Mouse (Mus musculus): ENCODE data around the gene Ghr. TPM values are rescaled to one million over a fixed set of nuclear protein-coding genes. Genes with fewer than 3 reads are reported as not detected.
A peak's percentile ranks its signal among the peaks of the same experiment; 100 is the strongest.

The Ghr gene
- polyA plus RNA-seq, 1 experiment from 2014 or later = 133 TPM

- no peak overlapping the region for H3K27ac ChIP-seq (ENCODE audit: low read depth)
- H3K27me3 ChIP-seq (ENCODE audit: insufficient read depth, low read length) = no peaks in the 10 kb centered on the region
- no peaks in the 10 kb centered on the region for H3K4me1 ChIP-seq (ENCODE audit: insufficient read depth)
- ATAC-seq (ENCODE audit: insufficient read depth) (no peak), DNase-seq (no peak)
- no peak overlapping the region for H3K4me2 ChIP-seq
- peaks cover 28% of the 10 kb centered on the region for H3K36me3 ChIP-seq (ENCODE audit: insufficient read depth)
- no peak for TF ChIP-seq CTCF (IDR thresholded peaks at IDR 0.05; ENCODE audit: low read depth)
- H3K9ac ChIP-seq = no peak overlapping the region
- no peak overlapping the region for H3K4me3 ChIP-seq (ENCODE audit: low read depth, low read length)
- WGBS = 72% methylated on average over 2 of the region's 2 CpGs
- H3K9me3 ChIP-seq (ENCODE audit: low read depth, low read length) = no peaks in the 10 kb centered on the region
Measured at GRCm38 (mm10) chr15:3331813-3332212, 251.5 kb downstream of the Ghr start.

- 50% methylated on average over 1 of the region's 1 CpGs for WGBS
- H3K27me3 ChIP-seq (ENCODE audit: insufficient read depth, low read length) = no peaks in the 10 kb centered on the region
- H3K4me3 ChIP-seq (ENCODE audit: low read depth, low read length) = no peak overlapping the region
- no peaks in the 10 kb centered on the region for H3K4me1 ChIP-seq (ENCODE audit: insufficient read depth)
- peaks cover 28% of the 10 kb centered on the region for H3K36me3 ChIP-seq (ENCODE audit: insufficient read depth)
- ATAC-seq (ENCODE audit: insufficient read depth) = no peak
- no peak overlapping the region for H3K27ac ChIP-seq (ENCODE audit: low read depth)
- H3K4me2 ChIP-seq = no peak overlapping the region
- DNase-seq = no peak
- no peak for TF ChIP-seq CTCF (IDR thresholded peaks at IDR 0.05; ENCODE audit: low read depth)
- H3K9me3 ChIP-seq (ENCODE audit: low read depth, low read length) = no peaks in the 10 kb centered on the region
- H3K9ac ChIP-seq = no peak overlapping the region
Measured at GRCm38 (mm10) chr15:3330291-3330690, 253.0 kb downstream of the Ghr start.

GRCm38 (mm10) chr15:3323041-3323440 lies 260.3 kb downstream of the Ghr start:
- no peak for TF ChIP-seq CTCF (IDR thresholded peaks at IDR 0.05; ENCODE audit: low read depth)
- peaks cover 20% of the 10 kb centered on the region; the same call in 1 of the 2 replicates for H3K36me3 ChIP-seq (ENCODE audit: insufficient read depth)
- no peaks in the 10 kb centered on the region for H3K27me3 ChIP-seq (ENCODE audit: insufficient read depth, low read length)
- H3K4me3 ChIP-seq (ENCODE audit: low read depth, low read length) = no peak overlapping the region
- no peak for DNase-seq
- H3K4me1 ChIP-seq (ENCODE audit: insufficient read depth) = no peaks in the 10 kb centered on the region
- H3K9me3 ChIP-seq (ENCODE audit: low read depth, low read length) = no peaks in the 10 kb centered on the region
- no peak overlapping the region for H3K4me2 ChIP-seq
- no peak overlapping the region for H3K9ac ChIP-seq
- ATAC-seq (ENCODE audit: insufficient read depth) = no peak
- H3K27ac ChIP-seq (ENCODE audit: low read depth) = no peak overlapping the region

GRCm38 (mm10) chr15:3319929-3320328 lies 263.4 kb downstream of the Ghr start:
- 89% methylated on average over 9 of the region's 9 CpGs for WGBS
- H3K4me2 ChIP-seq = no peak overlapping the region
- H3K9ac ChIP-seq = no peak overlapping the region
- TF ChIP-seq CTCF (IDR thresholded peaks at IDR 0.05; ENCODE audit: low read depth) = no peak
- no peak for ATAC-seq (ENCODE audit: insufficient read depth)
- H3K27me3 ChIP-seq (ENCODE audit: insufficient read depth, low read length) = no peaks in the 10 kb centered on the region
- H3K4me3 ChIP-seq (ENCODE audit: low read depth, low read length) = no peak overlapping the region
- H3K9me3 ChIP-seq (ENCODE audit: low read depth, low read length) = no peaks in the 10 kb centered on the region
- no peak overlapping the region for H3K27ac ChIP-seq (ENCODE audit: low read depth)
- peaks cover 11% of the 10 kb centered on the region; the same call in 1 of the 2 replicates for H3K36me3 ChIP-seq (ENCODE audit: insufficient read depth)
- no peak for DNase-seq
- H3K4me1 ChIP-seq (ENCODE audit: insufficient read depth) = no peaks in the 10 kb centered on the region

GRCm38 (mm10) chr15:3316617-3317016 lies 266.7 kb downstream of the Ghr start:
- ATAC-seq (ENCODE audit: insufficient read depth) (no peak), DNase-seq (peak; percentile 13)
- no peaks in the 10 kb centered on the region for H3K27me3 ChIP-seq (ENCODE audit: insufficient read depth, low read length)
- 0 out of 2 replicates have a peak, but pooled peaks cover 3% of the 10 kb centered on the region for H3K4me1 ChIP-seq (ENCODE audit: insufficient read depth)
- H3K4me3 ChIP-seq (ENCODE audit: low read depth, low read length) = no peak overlapping the region
- no peak overlapping the region for H3K4me2 ChIP-seq
- no peak overlapping the region for H3K27ac ChIP-seq (ENCODE audit: low read depth)
- 56% methylated on average over 2 of the region's 2 CpGs for WGBS
- no peak for TF ChIP-seq CTCF (IDR thresholded peaks at IDR 0.05; ENCODE audit: low read depth)
- peaks cover 11% of the 10 kb centered on the region; the same call in 1 of the 2 replicates for H3K36me3 ChIP-seq (ENCODE audit: insufficient read depth)
- no peaks in the 10 kb centered on the region for H3K9me3 ChIP-seq (ENCODE audit: low read depth, low read length)
- no peak overlapping the region for H3K9ac ChIP-seq

GRCm38 (mm10) chr15:3312937-3313336 lies 270.4 kb downstream of the Ghr start:
- Histone ChIP-seq H3K9me3 (ENCODE audit: low read depth, low read length) (no peaks in the 10 kb centered on the region), H3K9ac (no peak overlapping the region), H3K4me3 (ENCODE audit: low read depth, low read length) (no peak overlapping the region), H3K4me2 (no peak overlapping the region), H3K36me3 (ENCODE audit: insufficient read depth) (no peaks in the 10 kb centered on the region), H3K27me3 (ENCODE audit: insufficient read depth, low read length) (no peaks in the 10 kb centered on the region), H3K4me1 (ENCODE audit: insufficient read depth) (0 out of 2 replicates have a peak, but pooled peaks cover 3% of the 10 kb centered on the region), H3K27ac (ENCODE audit: low read depth) (no peak overlapping the region)
- no peak for TF ChIP-seq CTCF (IDR thresholded peaks at IDR 0.05; ENCODE audit: low read depth)
- ATAC-seq (ENCODE audit: insufficient read depth) = peak; percentile 35; the same call in 1 of the 2 replicates
- DNase-seq = peak; percentile 87

- Histone ChIP-seq H3K4me1 (ENCODE audit: insufficient read depth) (0 out of 2 replicates have a peak, but pooled peaks cover 3% of the 10 kb centered on the region), H3K9ac (no peak overlapping the region), H3K4me2 (no peak overlapping the region), H3K4me3 (ENCODE audit: low read depth, low read length) (no peak overlapping the region), H3K9me3 (ENCODE audit: low read depth, low read length) (no peaks in the 10 kb centered on the region), H3K27ac (ENCODE audit: low read depth) (no peak overlapping the region), H3K27me3 (ENCODE audit: insufficient read depth, low read length) (no peaks in the 10 kb centered on the region), H3K36me3 (ENCODE audit: insufficient read depth) (no peaks in the 10 kb centered on the region)
- no peak for ATAC-seq (ENCODE audit: insufficient read depth)
- DNase-seq = no peak
- no peak for TF ChIP-seq CTCF (IDR thresholded peaks at IDR 0.05; ENCODE audit: low read depth)
- WGBS = 76% methylated on average over 3 of the region's 3 CpGs
Measured at GRCm38 (mm10) chr15:3309856-3310255, 273.4 kb downstream of the Ghr start.

- Histone ChIP-seq H3K27me3 (ENCODE audit: insufficient read depth, low read length) (no peaks in the 10 kb centered on the region), H3K27ac (ENCODE audit: low read depth) (no peak within 1 kb of the TSS), H3K9me3 (ENCODE audit: low read depth, low read length) (no peaks in the 10 kb centered on the region), H3K4me2 (no peak within 1 kb of the TSS), H3K4me1 (ENCODE audit: insufficient read depth) (no peaks in the 10 kb centered on the region), H3K4me3 (ENCODE audit: low read depth, low read length) (no peak within 1 kb of the TSS), H3K36me3 (ENCODE audit: insufficient read depth) (no peaks in the 10 kb centered on the region), H3K9ac (no peak within 1 kb of the TSS)
- 86% methylated on average over 12 of the region's 12 CpGs for WGBS
- ATAC-seq (ENCODE audit: insufficient read depth) (no peak), DNase-seq (no peak)
- TF ChIP-seq CTCF (IDR thresholded peaks at IDR 0.05; ENCODE audit: low read depth) = no peak
Measured at GRCm38 (mm10) chr15:3303426-3303825, 279.9 kb downstream of the Ghr start, which contains the start of gene Ccdc152. Gene Ccdc152, minus strand, starts transcription at chr15:3303526.

All from lung, embryonic 14.5 days (tissue).